Mouse (Mus musculus): ENCODE measurements at regions not wholly inside any gene's neighbourhood (a gene's known extent, or its start where the extent isn't known, plus 50 kb on each side); places are given as distances from the start of the nearest gene placed in this dataset.

DNA sequence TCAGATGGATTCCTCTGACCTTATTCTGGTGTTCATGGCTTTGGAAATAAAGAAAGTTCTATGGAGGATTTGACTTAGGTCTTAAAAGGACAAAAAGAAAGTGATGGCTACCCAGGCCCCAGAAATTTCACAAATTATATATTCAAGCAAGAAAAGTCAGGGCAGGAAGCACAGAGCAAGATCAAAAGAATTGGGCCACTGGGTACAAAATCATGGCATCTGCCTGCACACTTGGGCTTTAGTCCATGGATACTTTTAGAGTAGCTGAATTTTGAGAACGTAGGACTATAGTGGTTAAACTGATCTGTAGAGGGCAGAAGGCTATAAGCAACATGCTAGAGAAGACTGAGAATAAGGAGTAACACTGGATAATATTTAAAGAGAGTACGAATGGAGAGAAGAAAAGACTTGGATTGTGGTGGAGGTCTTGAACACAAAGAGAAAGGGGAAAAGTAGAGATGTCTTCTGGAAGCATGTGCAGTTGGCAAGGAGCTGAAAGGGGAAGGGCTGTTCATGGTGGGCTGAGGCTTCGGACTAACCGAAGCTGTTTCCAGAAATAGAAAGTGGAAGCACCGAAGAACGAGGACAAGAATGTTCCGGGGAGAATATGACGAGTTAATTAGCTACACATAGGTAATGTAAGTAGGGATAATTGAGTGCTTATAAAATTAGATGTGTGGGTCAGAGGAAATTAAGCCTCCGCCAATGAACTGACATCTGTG, 168.2 kb upstream of the Itga4 start (continued):
- TF ChIP-seq ZKSCAN1 (IDR thresholded peaks at IDR 0.05; ENCODE audit: borderline replicate concordance, low read depth, low read length) (no peak), RAD21 (IDR thresholded peaks at IDR 0.05; ENCODE audit: low read depth, low read length) (peak; percentile 9), NELFE (IDR thresholded peaks at IDR 0.05; ENCODE audit: low read depth, low read length) (no peak), JUND (conservative IDR thresholded peaks at IDR 0.05; ENCODE audit: low read depth, low read length) (no peak), PAX5 (IDR thresholded peaks at IDR 0.05; ENCODE audit: low read length) (no peak), MAX (IDR thresholded peaks at IDR 0.05; ENCODE audit: low read length) (0 out of 2 replicates have a peak, but pooled peaks have one; percentile 35), UBTF (IDR thresholded peaks at IDR 0.05; ENCODE audit: low read depth, low read length) (no peak), ETS1 (conservative IDR thresholded peaks at IDR 0.05; ENCODE audit: low read depth, low read length) (no peak), RCOR1 (conservative IDR thresholded peaks at IDR 0.05; ENCODE audit: low read depth, low read length) (no peak), MEF2A (IDR thresholded peaks at IDR 0.05; ENCODE audit: borderline replicate concordance, low read depth, low read length) (peak; percentile 88), MAZ (IDR thresholded peaks at IDR 0.05; ENCODE audit: low read depth, low read length) (no peak), ELF1 (IDR thresholded peaks at IDR 0.05; ENCODE audit: low read depth, low read length) (no peak), SIN3A (IDR thresholded peaks at IDR 0.05; ENCODE audit: low read length) (no peak), USF1 (IDR thresholded peaks at IDR 0.05; ENCODE audit: low read depth, low read length) (no peak)

DNA sequence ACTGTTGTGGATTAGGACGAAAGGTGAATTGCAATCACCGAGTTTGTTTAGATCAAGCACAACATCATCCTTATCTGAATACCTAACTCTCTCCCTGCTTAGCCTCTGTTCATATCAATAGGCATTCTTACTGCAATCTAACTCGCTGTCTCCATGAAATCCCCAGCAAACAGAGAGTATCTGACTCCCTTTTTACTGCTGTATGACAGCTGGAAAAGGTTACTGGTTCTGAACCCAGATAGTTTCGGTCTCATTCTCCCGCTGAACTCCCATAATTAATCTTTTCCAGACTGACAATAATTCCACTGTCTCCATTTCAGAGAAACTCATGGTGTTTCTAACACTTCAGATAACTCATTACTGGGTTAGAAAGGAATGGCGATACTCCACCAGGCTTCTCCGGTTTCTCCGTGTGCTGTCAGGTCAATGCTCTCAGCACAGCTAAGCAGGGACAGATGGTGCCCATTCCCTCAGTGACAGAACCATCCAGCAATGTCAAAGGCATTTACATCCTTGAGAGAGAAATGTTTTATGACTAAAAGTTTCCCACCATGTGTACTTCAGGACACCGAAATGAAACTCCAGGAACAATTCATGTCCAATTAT, 167.5 kb upstream of the Itga4 start:
- peak overlapping the region; percentile 61; the same call in 1 of the 2 replicates for H3K4me2 ChIP-seq (ENCODE audit: insufficient read depth, low read depth, poor library complexity, severe bottlenecking)
- H3K79me2 ChIP-seq (replicated peaks; ENCODE audit: control insufficient read depth, extremely low read depth, insufficient read depth, poor library complexity, severe bottlenecking), result no peaks in the 10 kb centered on the region
- no peak overlapping the region for H3K4me3 ChIP-seq (replicated peaks in 1 of 3; ENCODE audit: low read depth in 2 of 3, low read length in 2 of 3, poor library complexity in 1 of 3)
- H3K9me3 ChIP-seq (replicated peaks; ENCODE audit: low read length), result peaks cover 6% of the 10 kb centered on the region
- H3K4me1 ChIP-seq (ENCODE audit: control insufficient read depth in 1 of 2, insufficient read depth in 2 of 2), result peaks cover 4 to 7% of the 10 kb centered on the region in 2 experiments; a peak in 3 of 4 replicates
- DNase-seq (ENCODE audit: extremely low read depth), result no peak
- dilution Hi-C loops (cut with MboI; ENCODE audit: extremely low pct_ligation_motif_present, extremely low pct_unique_long_range_greater_than_20kb, low sequenced_read_pairs), result no loop called here
- H3K36me3 ChIP-seq (replicated peaks in 1 of 2; ENCODE audit: control insufficient read depth in 1 of 2, insufficient read depth in 1 of 2, low read length in 1 of 2), result no peaks in the 10 kb centered on the region
- H3K27me3 ChIP-seq (replicated peaks), result no peaks in the 10 kb centered on the region
- TF ChIP-seq EP300 (IDR thresholded peaks at IDR 0.05; ENCODE audit: low read length) (no peak), TBP (conservative IDR thresholded peaks at IDR 0.05; ENCODE audit: low read depth, low read length) (no peak), JUND (conservative IDR thresholded peaks at IDR 0.05; ENCODE audit: low read depth, low read length) (no peak), MAZ (IDR thresholded peaks at IDR 0.05; ENCODE audit: low read depth, low read length) (no peak), KAT2A (IDR thresholded peaks at IDR 0.05; ENCODE audit: insufficient replicate concordance, low read length) (no peak), JUN (IDR thresholded peaks at IDR 0.05; ENCODE audit: insufficient read depth, low read depth, low read length) (no peak), ETS1 (conservative IDR thresholded peaks at IDR 0.05; ENCODE audit: low read depth, low read length) (no peak), CHD1 (IDR thresholded peaks at IDR 0.05; ENCODE audit: low read depth, low read length) (no peak), POLR2A (IDR thresholded peaks at IDR 0.05; ENCODE audit: low read depth, low read length) (no peak), RCOR1 (conservative IDR thresholded peaks at IDR 0.05; ENCODE audit: low read depth, low read length) (no peak), TCF12 (IDR thresholded peaks at IDR 0.05; ENCODE audit: low read depth, low read length) (no peak), ZMIZ1 (IDR thresholded peaks at IDR 0.05; ENCODE audit: low read depth, low read length) (no peak), USF1 (IDR thresholded peaks at IDR 0.05; ENCODE audit: low read depth, low read length) (no peak)
- in situ Hi-C loops (cut with MboI; ENCODE audit: low pct_ligation_motif_present, low pct_unique_long_range_greater_than_20kb, low sequenced_read_pairs), result no loop called here
- no peak overlapping the region for H3K27ac ChIP-seq (ENCODE audit: insufficient read depth, low read depth)
- peak overlapping the region; percentile 35; the same call in 1 of the 2 replicates for H3K9ac ChIP-seq (ENCODE audit: insufficient read depth, low read depth)
